Mouse (Mus musculus) myocyte (in vitro differentiated cells): ENCODE results near the gene Gm9789.

ENCODE experiments used
- CEBPB ChIP-seq: IDR thresholded peaks from 2 replicates; pipeline ENCODE4 v1.6.1; 2011; ENCODE audit warnings: mild to moderate bottlenecking, moderate library complexity; ENCODE audit not compliant: poor library complexity, insufficient read depth, severe bottlenecking
- E2F4 ChIP-seq: IDR thresholded peaks from one replicate; pipeline ENCODE4 v1.6.1; 2011; ENCODE audit warnings: mild to moderate bottlenecking, control low read depth, moderate library complexity; ENCODE audit not compliant: insufficient read depth
- MAX ChIP-seq: IDR thresholded peaks from one replicate; pipeline ENCODE4 v1.6.1; 2011; ENCODE audit warnings: low read depth, mild to moderate bottlenecking, control low read depth
- MYOD1 ChIP-seq, 3 experiments: IDR thresholded peaks; one replicate each; pipeline ENCODE4 v1.6.1; 2011; ENCODE audit warnings: control low read depth in 2 of 3, low read depth in 2 of 3, mild to moderate bottlenecking in 2 of 3, moderate library complexity in 1 of 3; ENCODE audit not compliant: insufficient read length in 2 of 3, control insufficient read depth in 1 of 3
- MYOG ChIP-seq, 3 experiments: IDR thresholded peaks; one replicate each; pipeline ENCODE4 v1.6.1; 2011; ENCODE audit warnings: control low read depth in 2 of 3, low read depth in 2 of 3, mild to moderate bottlenecking in 2 of 3; ENCODE audit not compliant: insufficient read length in 2 of 3, control insufficient read depth in 1 of 3, insufficient read depth in 1 of 3
- POLR2A ChIP-seq: IDR thresholded peaks from one replicate; pipeline ENCODE4 v1.6.1; 2011; ENCODE audit warnings: low read depth, mild to moderate bottlenecking, control low read depth, moderate library complexity; ENCODE audit not compliant: insufficient read length
- POLR2AphosphoS2 ChIP-seq: IDR thresholded peaks from one replicate; pipeline ENCODE4 v1.6.1; 2011; ENCODE audit warnings: low read depth, control low read depth; ENCODE audit not compliant: insufficient read length
- SRF ChIP-seq: IDR thresholded peaks from one replicate; pipeline ENCODE4 v1.6.1; 2011; ENCODE audit warnings: low read depth; ENCODE audit not compliant: control insufficient read depth, insufficient read length
- TCF12 ChIP-seq: IDR thresholded peaks from one replicate; pipeline ENCODE4 v1.6.1; 2011; ENCODE audit warnings: mild to moderate bottlenecking, control low read depth; ENCODE audit not compliant: poor library complexity, insufficient read depth, severe bottlenecking
- TCF3 ChIP-seq: IDR thresholded peaks from one replicate; pipeline ENCODE4 v1.6.1; 2011; ENCODE audit warnings: low read depth, control low read depth; ENCODE audit not compliant: insufficient read length
- USF1 ChIP-seq: IDR thresholded peaks from one replicate; pipeline ENCODE4 v1.6.1; 2011; ENCODE audit warnings: low read depth, mild to moderate bottlenecking, control low read depth, moderate library complexity

GRCm38 (mm10) chr16:89157652-89158051 is at the start of gene Gm9789:
- TF ChIP-seq MAX (no peak), E2F4 (no peak), POLR2A (no peak), SRF (no peak), MYOG (IDR thresholded peaks at IDR 0.05; ENCODE audit: control insufficient read depth in 1 of 3, insufficient read depth in 1 of 3, insufficient read length in 2 of 3, low read depth in 2 of 3) (no peak), CEBPB (no peak), POLR2AphosphoS2 (no peak), MYOD1 (IDR thresholded peaks at IDR 0.05; ENCODE audit: control insufficient read depth in 1 of 3, insufficient read length in 2 of 3, low read depth in 2 of 3) (no peak), USF1 (no peak), TCF12 (no peak), TCF3 (no peak)
